Mouse (Mus musculus) small intestine, adult 2 months (tissue): Measurements from ENCODE around the gene Stim2. TPM values are rescaled to one million over a fixed set of nuclear protein-coding genes. Genes with fewer than 3 reads are reported as not detected.

Source experiments
- H3K27ac ChIP-seq: fragments of 200-500 bp; 2 replicates; pipeline ENCODE4 v1.5.1; 2012; ENCODE audit warnings: low read depth, low read length, control low read depth, inconsistent platforms; ENCODE audit not compliant: insufficient read depth
- H3K27me3 ChIP-seq: fragments of 200-500 bp; 2 replicates; pipeline ENCODE4 v1.6.1; 2012; ENCODE audit warnings: mild to moderate bottlenecking, moderate library complexity, low read length, inconsistent platforms; ENCODE audit not compliant: control insufficient read depth, insufficient read depth
- H3K36me3 ChIP-seq: fragments of 200-500 bp; 2 replicates; pipeline ENCODE4 v1.6.1; 2012; ENCODE audit warnings: mild to moderate bottlenecking, low read length, control low read depth, inconsistent platforms; ENCODE audit not compliant: control insufficient read depth, insufficient read depth
- H3K4me1 ChIP-seq: fragments of 200-500 bp; 2 replicates; pipeline ENCODE4 v1.6.1; 2012; ENCODE audit warnings: low read length, inconsistent platforms, mixed read lengths; ENCODE audit not compliant: control insufficient read depth, insufficient read depth, insufficient read length
- H3K4me3 ChIP-seq: fragments of 200-500 bp; 2 replicates; pipeline ENCODE4 v1.5.1; 2012; ENCODE audit warnings: low read depth, mild to moderate bottlenecking, control low read depth, inconsistent platforms, low read length, moderate library complexity
- CTCF ChIP-seq: fragments of 200-500 bp; IDR thresholded peaks from 2 replicates; pipeline ENCODE4 v1.5.1; 2012; ENCODE audit warnings: low read depth, mild to moderate bottlenecking, control low read depth, inconsistent platforms, low read length, moderate library complexity, mixed read lengths; ENCODE audit not compliant: insufficient replicate concordance, insufficient read length; ENCODE audit errors: extremely low read depth
- POLR2A ChIP-seq: fragments of 200-500 bp; IDR thresholded peaks from 2 replicates; pipeline ENCODE4 v1.6.1; 2012; ENCODE audit warnings: low read depth, mild to moderate bottlenecking, control low read depth, inconsistent platforms, low read length, moderate library complexity
- WGBS: fragments of 180-500 bp; shearing (Covaris S2); methylation state at CpG from one replicate; pipeline ENCODE4 v1.1.7; 2018; 5-methylcytosine and 5-hydroxymethylcytosine counted together
- polyA plus RNA-seq: library from polyadenylated mRNA; depleted of rRNA; stranded (reverse); fragments of >200 nt; gene quantifications from 2 replicates; pipeline ENCODE4 v1.2.3, GENCODE M21; 2012

The Stim2 gene
- polyA plus RNA-seq, 1 experiment = 18.7 TPM

GRCm38 (mm10) chr5:54106669-54107068 is 108.4 kb downstream of the Stim2 start:
- TF ChIP-seq CTCF (no peak), POLR2A (no peak)
- 92% methylated on average over 4 of the region's 4 CpGs for WGBS
- Histone ChIP-seq H3K27ac (no peak overlapping the region), H3K4me1 (0 out of 2 replicates have a peak, but pooled peaks cover 1% of the 10 kb centered on the region), H3K27me3 (no peaks in the 10 kb centered on the region), H3K36me3 (peaks cover 16% of the 10 kb centered on the region), H3K4me3 (no peak overlapping the region)

- 76% methylated on average over 6 of the region's 6 CpGs for WGBS
- H3K4me3 ChIP-seq = no peak overlapping the region
- no peaks in the 10 kb centered on the region for H3K27me3 ChIP-seq
- TF ChIP-seq CTCF = no peak
- 0 out of 2 replicates have a peak, but pooled peaks cover 1% of the 10 kb centered on the region for H3K4me1 ChIP-seq
- peaks cover 16% of the 10 kb centered on the region for H3K36me3 ChIP-seq
- no peak overlapping the region for H3K27ac ChIP-seq
Observed at GRCm38 (mm10) chr5:54107069-54107468, 108.8 kb downstream of the Stim2 start.

GRCm38 (mm10) chr5:54109096-54109495 is 110.8 kb downstream of the Stim2 start:
- Histone ChIP-seq H3K4me1 (0 out of 2 replicates have a peak, but pooled peaks cover 1% of the 10 kb centered on the region), H3K36me3 (peaks cover 16% of the 10 kb centered on the region), H3K4me3 (no peak overlapping the region), H3K27me3 (no peaks in the 10 kb centered on the region), H3K27ac (no peak overlapping the region)
- TF ChIP-seq CTCF (no peak), POLR2A (no peak)
- WGBS = 96% methylated on average over 5 of the region's 5 CpGs

- peaks cover 12% of the 10 kb centered on the region for H3K36me3 ChIP-seq
- 85% methylated on average over 11 of the region's 11 CpGs for WGBS
- no peak for TF ChIP-seq CTCF
- TF ChIP-seq POLR2A = no peak
- no peaks in the 10 kb centered on the region for H3K4me1 ChIP-seq
- H3K4me3 ChIP-seq = no peak overlapping the region
- no peaks in the 10 kb centered on the region for H3K27me3 ChIP-seq
- no peak overlapping the region for H3K27ac ChIP-seq
Observed at GRCm38 (mm10) chr5:54110789-54111188, 112.5 kb downstream of the Stim2 start.

GRCm38 (mm10) chr5:54113284-54113683 is 115.0 kb downstream of the Stim2 start:
- TF ChIP-seq CTCF = no peak
- no peak for TF ChIP-seq POLR2A
- H3K4me3 ChIP-seq = no peak overlapping the region
- 24% methylated on average over 3 of the region's 3 CpGs for WGBS

GRCm38 (mm10) chr5:54116538-54116937 is 118.2 kb downstream of the Stim2 start:
- Histone ChIP-seq H3K36me3 (peaks cover 31% of the 10 kb centered on the region), H3K4me1 (no peaks in the 10 kb centered on the region), H3K27me3 (no peaks in the 10 kb centered on the region), H3K4me3 (no peak overlapping the region), H3K27ac (no peak overlapping the region)
- WGBS = 90% methylated on average over 10 of the region's 10 CpGs
- no peak for TF ChIP-seq CTCF
- no peak for TF ChIP-seq POLR2A

More at GRCm38 (mm10) chr5:54113284-54113683, 115.0 kb downstream of the Stim2 start:
- Histone ChIP-seq H3K36me3 (peaks cover 25% of the 10 kb centered on the region), H3K27me3 (no peaks in the 10 kb centered on the region), H3K27ac (no peak overlapping the region), H3K4me1 (no peaks in the 10 kb centered on the region)

GRCm38 (mm10) chr5:54118410-54119212 is 120.3 kb downstream of the Stim2 start:
- 83% methylated on average over 19 of the region's 19 CpGs for WGBS

More at GRCm38 (mm10) chr5:54118410-54119212, 120.3 kb downstream of the Stim2 start:
- Histone ChIP-seq H3K27me3 (no peaks in the 10 kb centered on the region), H3K4me1 (no peaks in the 10 kb centered on the region), H3K36me3 (peaks cover 31% of the 10 kb centered on the region), H3K4me3 (no peak overlapping the region), H3K27ac (no peak overlapping the region)
- no peak for TF ChIP-seq POLR2A
- TF ChIP-seq CTCF = no peak
